Mouse (Mus musculus) erythroblast, embryonic 14.5 days (primary cell): ENCODE data around the gene Cbx3.

Experiments
- GATA1 ChIP-seq: IDR thresholded peaks from 2 replicates; pipeline ENCODE4 v1.6.1; 2012; ENCODE audit warnings: low read length, inconsistent platforms, mixed read lengths
- TAL1 ChIP-seq: IDR thresholded peaks from 3 replicates; pipeline ENCODE4 v1.6.1; 2012; ENCODE audit warnings: low read length, inconsistent platforms, mixed read lengths

DNA sequence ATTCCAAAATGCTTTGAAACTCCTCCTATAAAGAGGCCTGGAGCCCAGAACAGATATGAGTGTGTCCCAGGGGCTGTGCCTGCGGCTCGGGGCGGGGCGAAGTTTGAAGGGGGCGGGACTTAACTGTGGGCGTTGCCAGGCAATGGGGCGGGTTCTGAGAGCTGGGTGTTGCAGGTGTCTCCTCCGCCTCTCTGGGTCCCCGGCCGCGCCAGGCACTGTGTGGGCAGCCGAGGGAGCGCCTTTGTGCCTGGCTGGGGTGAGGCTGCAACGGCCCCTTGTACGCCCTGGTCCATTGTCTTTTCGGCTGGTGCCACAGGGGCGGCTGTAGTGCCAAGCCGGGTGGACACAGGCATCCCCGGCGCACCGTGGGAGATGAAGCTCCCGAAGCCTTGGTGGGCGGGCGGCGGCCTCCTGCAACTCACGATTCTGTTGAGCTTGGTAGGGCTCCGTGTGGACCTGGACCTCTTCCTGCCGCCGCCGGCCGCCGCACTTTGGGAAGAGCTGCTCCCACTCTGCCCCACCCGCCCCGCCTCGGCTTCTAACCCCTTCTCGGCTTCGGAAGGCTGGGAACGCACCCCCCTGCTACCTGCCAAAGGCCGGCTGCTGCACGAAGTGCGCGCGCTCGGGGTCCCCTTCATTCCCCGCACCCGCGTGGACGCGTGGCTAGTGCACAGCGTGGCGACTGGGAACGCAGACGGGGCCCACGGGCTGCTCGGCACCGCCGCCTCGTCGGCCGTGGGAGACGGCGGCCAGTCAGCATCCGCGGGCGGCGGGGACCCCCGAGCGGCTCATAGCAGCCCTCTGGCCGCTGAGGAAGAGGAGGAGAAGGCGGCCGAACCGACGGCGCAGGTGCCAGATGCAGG is 37.4 kb upstream of the Cbx3 start, which contains the start of gene Nfe2l3:
- TF ChIP-seq TAL1, result no peak
- TF ChIP-seq GATA1, result no peak
